Mouse (Mus musculus): ENCODE measurements around the gene Sptb.

GRCm38 (mm10) chr12:76547409-76548081, 162.8 kb downstream of the Sptb start:
- TF ChIP-seq CTCF (IDR thresholded peaks at IDR 0.05; ENCODE audit: low read depth) (no peak), EP300 (IDR thresholded peaks at IDR 0.05; ENCODE audit: low read depth) (no peak)

All from liver, embryonic 14.5 days (tissue).